Mouse (Mus musculus): ENCODE results near the gene Sorcs3. TPM values are rescaled to one million over a fixed set of nuclear protein-coding genes. Genes with fewer than 3 reads are reported as not detected.

The Sorcs3 gene
- polyA plus RNA-seq (2014; fragmentation: Nextera tagmentation; extraction: Ambion mirVana) = 5.1 and 5.9 TPM in 2 replicates

- peak within 1 kb of the TSS; percentile 59 for H3K4me3 ChIP-seq (ENCODE audit: low read depth, low read length)
- peaks cover 6% of the 10 kb centered on the region; the same call in 1 of the 2 replicates for H3K4me1 ChIP-seq (ENCODE audit: control insufficient read depth, insufficient read depth, low read length)
- no peaks in the 10 kb centered on the region for H3K9me3 ChIP-seq (ENCODE audit: control insufficient read depth, low read length)
- H3K36me3 ChIP-seq (ENCODE audit: control insufficient read depth, insufficient read depth, low read length) = no peaks in the 10 kb centered on the region
- no peak within 1 kb of the TSS for H3K27ac ChIP-seq (ENCODE audit: low read depth, low read length)
- peak within 1 kb of the TSS; percentile 69 for H3K9ac ChIP-seq (ENCODE audit: low read length)
- H3K27me3 ChIP-seq (ENCODE audit: control insufficient read depth, insufficient read depth, low read length) = peaks cover 21% of the 10 kb centered on the region
- H3K4me2 ChIP-seq (ENCODE audit: low read depth) = peak within 1 kb of the TSS; percentile 99
- under 1% methylated on average over 69 of the region's 70 CpGs for WGBS
- DNase-seq (ENCODE audit: low spot score) (peak; percentile 70), ATAC-seq (ENCODE audit: insufficient read depth, low FRiP score, low TSS enrichment) (peak; percentile 65)
Measured at GRCm38 (mm10) chr19:48205929-48206814, at the start of gene Sorcs3. Gene Sorcs3 (plus strand): TSS chr19:48206025.

GRCm38 (mm10) chr19:48165341-48165740 is 40.5 kb upstream of the Sorcs3 start:
- no peak for DNase-seq (ENCODE audit: low spot score)
- Histone ChIP-seq H3K4me3 (ENCODE audit: low read depth, low read length) (no peak overlapping the region), H3K4me1 (ENCODE audit: control insufficient read depth, insufficient read depth, low read length) (no peaks in the 10 kb centered on the region), H3K9ac (ENCODE audit: low read length) (no peak overlapping the region), H3K4me2 (ENCODE audit: low read depth) (no peak overlapping the region), H3K36me3 (ENCODE audit: control insufficient read depth, insufficient read depth, low read length) (no peaks in the 10 kb centered on the region), H3K27me3 (ENCODE audit: control insufficient read depth, insufficient read depth, low read length) (no peaks in the 10 kb centered on the region), H3K27ac (ENCODE audit: low read depth, low read length) (no peak overlapping the region), H3K9me3 (ENCODE audit: control insufficient read depth, low read length) (no peaks in the 10 kb centered on the region)
- WGBS = 88% methylated on average over 3 of the region's 3 CpGs
- ATAC-seq (ENCODE audit: insufficient read depth, low FRiP score, low TSS enrichment) = no peak

- Histone ChIP-seq H3K9ac (ENCODE audit: low read length) (no peak overlapping the region), H3K4me3 (ENCODE audit: low read depth, low read length) (no peak overlapping the region), H3K4me1 (ENCODE audit: control insufficient read depth, insufficient read depth, low read length) (no peaks in the 10 kb centered on the region), H3K36me3 (ENCODE audit: control insufficient read depth, insufficient read depth, low read length) (no peaks in the 10 kb centered on the region), H3K27me3 (ENCODE audit: control insufficient read depth, insufficient read depth, low read length) (no peaks in the 10 kb centered on the region), H3K4me2 (ENCODE audit: low read depth) (no peak overlapping the region), H3K27ac (ENCODE audit: low read depth, low read length) (no peak overlapping the region), H3K9me3 (ENCODE audit: control insufficient read depth, low read length) (no peaks in the 10 kb centered on the region)
- 52% methylated on average over 1 of the region's 1 CpGs for WGBS
- DNase-seq (ENCODE audit: low spot score) (no peak), ATAC-seq (ENCODE audit: insufficient read depth, low FRiP score, low TSS enrichment) (no peak)
Measured at GRCm38 (mm10) chr19:48167110-48167509, 38.7 kb upstream of the Sorcs3 start.

GRCm38 (mm10) chr19:48168284-48168683 is 37.5 kb upstream of the Sorcs3 start:
- Histone ChIP-seq H3K9me3 (ENCODE audit: control insufficient read depth, low read length) (no peaks in the 10 kb centered on the region), H3K4me3 (ENCODE audit: low read depth, low read length) (no peak overlapping the region), H3K27ac (ENCODE audit: low read depth, low read length) (no peak overlapping the region), H3K9ac (ENCODE audit: low read length) (no peak overlapping the region), H3K27me3 (ENCODE audit: control insufficient read depth, insufficient read depth, low read length) (no peaks in the 10 kb centered on the region), H3K4me1 (ENCODE audit: control insufficient read depth, insufficient read depth, low read length) (no peaks in the 10 kb centered on the region), H3K4me2 (ENCODE audit: low read depth) (no peak overlapping the region), H3K36me3 (ENCODE audit: control insufficient read depth, insufficient read depth, low read length) (no peaks in the 10 kb centered on the region)
- no peak for ATAC-seq (ENCODE audit: insufficient read depth, low FRiP score, low TSS enrichment)
- DNase-seq (ENCODE audit: low spot score) = peak; percentile 20
- 64% methylated on average over 5 of the region's 5 CpGs for WGBS

- Histone ChIP-seq H3K9ac (ENCODE audit: low read length) (no peak overlapping the region), H3K4me3 (ENCODE audit: low read depth, low read length) (no peak overlapping the region), H3K36me3 (ENCODE audit: control insufficient read depth, insufficient read depth, low read length) (no peaks in the 10 kb centered on the region), H3K4me2 (ENCODE audit: low read depth) (no peak overlapping the region), H3K4me1 (ENCODE audit: control insufficient read depth, insufficient read depth, low read length) (no peaks in the 10 kb centered on the region), H3K27ac (ENCODE audit: low read depth, low read length) (no peak overlapping the region), H3K9me3 (ENCODE audit: control insufficient read depth, low read length) (no peaks in the 10 kb centered on the region), H3K27me3 (ENCODE audit: control insufficient read depth, insufficient read depth, low read length) (no peaks in the 10 kb centered on the region)
- DNase-seq (ENCODE audit: low spot score) (no peak), ATAC-seq (ENCODE audit: insufficient read depth, low FRiP score, low TSS enrichment) (no peak)
- WGBS = 71% methylated on average over 4 of the region's 4 CpGs
Measured at GRCm38 (mm10) chr19:48174717-48175116, 31.1 kb upstream of the Sorcs3 start.

- H3K9me3 ChIP-seq (ENCODE audit: control insufficient read depth, low read length) = no peaks in the 10 kb centered on the region
- peaks cover 21% of the 10 kb centered on the region for H3K27me3 ChIP-seq (ENCODE audit: control insufficient read depth, insufficient read depth, low read length)
- H3K9ac ChIP-seq (ENCODE audit: low read length) = no peak overlapping the region
- 0 out of 2 replicates have a peak overlapping the region, but pooled peaks have one; percentile 10 for H3K4me3 ChIP-seq (ENCODE audit: low read depth, low read length)
- ATAC-seq (ENCODE audit: insufficient read depth, low FRiP score, low TSS enrichment) (no peak), DNase-seq (ENCODE audit: low spot score) (peak; percentile 79)
- H3K4me1 ChIP-seq (ENCODE audit: control insufficient read depth, insufficient read depth, low read length) = peaks cover 6% of the 10 kb centered on the region; the same call in 1 of the 2 replicates
- under 1% methylated on average over 22 of the region's 22 CpGs for WGBS
- H3K4me2 ChIP-seq (ENCODE audit: low read depth) = peak overlapping the region; percentile 99
- no peaks in the 10 kb centered on the region for H3K36me3 ChIP-seq (ENCODE audit: control insufficient read depth, insufficient read depth, low read length)
- no peak overlapping the region for H3K27ac ChIP-seq (ENCODE audit: low read depth, low read length)
Measured at GRCm38 (mm10) chr19:48203928-48204470, 1.8 kb upstream of the Sorcs3 start.

GRCm38 (mm10) chr19:48204476-48204875 is 1.3 kb upstream of the Sorcs3 start:
- H3K9ac ChIP-seq (ENCODE audit: low read length) = no peak overlapping the region
- peak; percentile 19 for DNase-seq (ENCODE audit: low spot score)
- peaks cover 21% of the 10 kb centered on the region for H3K27me3 ChIP-seq (ENCODE audit: control insufficient read depth, insufficient read depth, low read length)

GRCm38 (mm10) chr19:48204892-48205761 is 698 bp upstream of the Sorcs3 start:
- peak overlapping the region; percentile 59 for H3K4me3 ChIP-seq (ENCODE audit: low read depth, low read length)
- under 1% methylated on average over 43 of the region's 62 CpGs for WGBS
- peak; percentile 32; the same call in 1 of the 2 replicates for ATAC-seq (ENCODE audit: insufficient read depth, low FRiP score, low TSS enrichment)
- DNase-seq (ENCODE audit: low spot score) = peak; percentile 66
- H3K9me3 ChIP-seq (ENCODE audit: control insufficient read depth, low read length) = no peaks in the 10 kb centered on the region
- peaks cover 6% of the 10 kb centered on the region; the same call in 1 of the 2 replicates for H3K4me1 ChIP-seq (ENCODE audit: control insufficient read depth, insufficient read depth, low read length)
- H3K36me3 ChIP-seq (ENCODE audit: control insufficient read depth, insufficient read depth, low read length) = no peaks in the 10 kb centered on the region
- peaks cover 21% of the 10 kb centered on the region for H3K27me3 ChIP-seq (ENCODE audit: control insufficient read depth, insufficient read depth, low read length)
- H3K9ac ChIP-seq (ENCODE audit: low read length) = peak overlapping the region; percentile 69
- no peak overlapping the region for H3K27ac ChIP-seq (ENCODE audit: low read depth, low read length)
- H3K4me2 ChIP-seq (ENCODE audit: low read depth) = peak overlapping the region; percentile 99

More at GRCm38 (mm10) chr19:48204476-48204875, 1.3 kb upstream of the Sorcs3 start:
- Histone ChIP-seq H3K4me2 (ENCODE audit: low read depth) (peak overlapping the region; percentile 99), H3K4me1 (ENCODE audit: control insufficient read depth, insufficient read depth, low read length) (peaks cover 6% of the 10 kb centered on the region; the same call in 1 of the 2 replicates), H3K36me3 (ENCODE audit: control insufficient read depth, insufficient read depth, low read length) (no peaks in the 10 kb centered on the region), H3K9me3 (ENCODE audit: control insufficient read depth, low read length) (no peaks in the 10 kb centered on the region), H3K27ac (ENCODE audit: low read depth, low read length) (no peak overlapping the region), H3K4me3 (ENCODE audit: low read depth, low read length) (peak overlapping the region; percentile 59)
- under 1% methylated on average over 8 of the region's 8 CpGs for WGBS
- no peak for ATAC-seq (ENCODE audit: insufficient read depth, low FRiP score, low TSS enrichment)
